Mouse (Mus musculus): ENCODE measurements around the gene Acr. TPM values are rescaled to one million over a fixed set of nuclear protein-coding genes. Genes with fewer than 3 reads are reported as not detected.
A peak's percentile ranks its signal among the peaks of the same experiment; 100 is the strongest.

Acr gene
- polyA plus RNA-seq, 1 experiment from 2014 or later, result not detected

DNA sequence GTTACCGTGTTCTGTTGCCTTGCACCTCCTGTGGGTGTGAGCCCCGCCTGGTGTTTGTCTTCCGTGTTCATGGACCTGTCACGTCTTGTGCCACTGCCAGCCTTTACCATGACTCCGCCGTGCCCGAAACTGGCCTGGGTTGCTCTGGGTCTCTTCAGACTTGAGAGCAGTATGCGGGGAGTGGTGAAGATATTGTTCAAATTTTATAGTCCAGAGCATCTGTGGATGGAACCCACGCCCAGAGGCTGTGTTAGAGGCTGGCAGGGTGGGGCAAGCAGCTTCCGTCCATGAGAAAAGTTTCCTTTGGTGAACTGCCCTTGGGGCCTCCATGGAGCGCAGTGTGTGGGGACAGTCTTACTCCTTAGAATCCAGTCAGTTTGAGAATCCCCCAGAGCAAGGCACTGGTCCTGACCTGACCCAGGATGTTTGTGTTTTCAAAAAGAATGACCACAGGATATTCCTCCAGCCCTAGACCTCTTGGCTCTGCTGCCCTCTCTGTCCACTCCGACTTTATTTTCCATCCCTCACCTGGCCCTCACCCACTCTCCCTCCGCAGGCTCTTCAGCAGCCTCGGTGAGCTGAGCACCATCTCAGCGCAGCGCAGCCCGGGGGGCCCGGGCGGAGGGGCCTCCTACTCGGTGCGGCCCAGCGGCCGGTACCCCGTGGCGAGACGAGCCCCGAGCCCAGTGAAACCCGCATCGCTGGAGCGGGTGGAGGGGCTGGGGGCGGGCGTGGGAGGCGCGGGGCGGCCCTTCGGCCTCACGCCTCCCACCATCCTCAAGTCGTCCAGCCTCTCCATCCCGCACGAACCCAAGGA lies 10.7 kb upstream of the Acr start:
- H3K27me3 ChIP-seq (ENCODE audit: control insufficient read depth, insufficient read depth, low read length), result peaks cover 15% of the 10 kb centered on the region
- WGBS, result 20% methylated on average over 38 of the region's 40 CpGs
- peak; percentile 39; the same call in 1 of the 2 replicates for ATAC-seq (ENCODE audit: insufficient read depth, low FRiP score)
- H3K36me3 ChIP-seq (ENCODE audit: control insufficient read depth, insufficient read depth, low read length), result no peaks in the 10 kb centered on the region
- peak overlapping the region; percentile 32 for H3K4me3 ChIP-seq (replicated peaks; ENCODE audit: low read length)
- H3K9ac ChIP-seq (ENCODE audit: low read length), result peak overlapping the region; percentile 46
- H3K4me1 ChIP-seq (ENCODE audit: control insufficient read depth, insufficient read depth, low read length), result peaks cover 13% of the 10 kb centered on the region
- peak overlapping the region; percentile 54 for H3K4me2 ChIP-seq (ENCODE audit: low read depth, low read length)
- no peaks in the 10 kb centered on the region for H3K9me3 ChIP-seq (replicated peaks; ENCODE audit: control insufficient read depth, low read length)
- peak overlapping the region; percentile 52; the same call in 1 of the 2 replicates for H3K27ac ChIP-seq (ENCODE audit: low read length)

DNA sequence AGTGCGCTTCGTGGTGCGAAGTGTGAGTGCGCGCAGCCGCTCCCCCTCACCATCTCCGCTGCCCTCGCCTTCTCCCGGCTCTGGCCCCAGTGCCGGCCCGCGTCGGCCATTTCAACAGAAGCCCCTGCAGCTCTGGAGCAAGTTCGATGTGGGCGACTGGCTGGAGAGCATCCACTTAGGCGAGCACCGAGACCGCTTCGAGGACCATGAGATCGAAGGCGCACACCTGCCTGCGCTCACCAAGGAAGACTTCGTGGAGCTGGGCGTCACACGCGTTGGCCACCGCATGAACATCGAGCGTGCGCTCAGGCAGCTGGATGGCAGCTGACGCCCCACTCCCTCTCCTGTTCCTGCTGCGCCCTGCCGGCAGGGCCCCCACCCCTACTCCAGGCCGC lies 10.1 kb upstream of the Acr start:
- H3K27ac ChIP-seq (ENCODE audit: low read length), result no peak overlapping the region
- peak overlapping the region; percentile 46; the same call in 1 of the 2 replicates for H3K9ac ChIP-seq (ENCODE audit: low read length)
- H3K27me3 ChIP-seq (ENCODE audit: control insufficient read depth, insufficient read depth, low read length), result peaks cover 15% of the 10 kb centered on the region
- H3K4me1 ChIP-seq (ENCODE audit: control insufficient read depth, insufficient read depth, low read length), result peaks cover 13% of the 10 kb centered on the region
- no peaks in the 10 kb centered on the region for H3K36me3 ChIP-seq (ENCODE audit: control insufficient read depth, insufficient read depth, low read length)
- ATAC-seq (ENCODE audit: insufficient read depth, low FRiP score), result no peak
- peak overlapping the region; percentile 54 for H3K4me2 ChIP-seq (ENCODE audit: low read depth, low read length)
- H3K4me3 ChIP-seq (replicated peaks; ENCODE audit: low read length), result peak overlapping the region; percentile 32
- H3K9me3 ChIP-seq (replicated peaks; ENCODE audit: control insufficient read depth, low read length), result no peaks in the 10 kb centered on the region
- 21% methylated on average over 33 of the region's 34 CpGs for WGBS

DNA sequence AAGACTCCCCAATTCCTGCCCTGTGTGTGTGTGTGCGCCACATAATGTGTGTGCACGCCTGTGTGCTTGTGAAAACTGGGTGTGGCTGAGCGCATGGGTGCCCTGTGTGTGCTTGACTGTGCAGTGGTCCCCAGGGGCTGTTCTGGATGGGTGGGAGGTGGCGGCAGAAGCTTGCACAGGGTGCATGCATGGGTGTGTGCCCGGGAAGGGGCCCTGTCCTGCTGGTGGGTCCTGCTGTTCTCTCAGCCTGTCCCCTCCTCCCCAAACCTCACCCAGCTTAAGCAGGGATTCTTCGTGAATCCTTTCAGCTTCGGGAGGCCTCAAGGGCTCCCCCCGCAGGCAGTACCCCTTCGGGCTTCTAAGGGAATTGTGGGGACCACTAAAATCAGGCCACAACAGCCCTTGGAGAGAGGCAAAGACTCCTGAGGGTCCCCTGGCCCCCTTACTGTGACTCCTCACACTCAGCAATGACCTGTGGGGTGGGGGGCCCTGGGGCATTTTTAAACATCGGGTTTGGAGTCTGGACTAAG lies 8.9 kb upstream of the Acr start:
- Histone ChIP-seq H3K27me3 (ENCODE audit: control insufficient read depth, insufficient read depth, low read length) (peaks cover 15% of the 10 kb centered on the region), H3K4me1 (ENCODE audit: control insufficient read depth, insufficient read depth, low read length) (peaks cover 13% of the 10 kb centered on the region), H3K4me3 (replicated peaks; ENCODE audit: low read length) (no peak overlapping the region), H3K27ac (ENCODE audit: low read length) (no peak overlapping the region), H3K9ac (ENCODE audit: low read length) (no peak overlapping the region), H3K4me2 (ENCODE audit: low read depth, low read length) (no peak overlapping the region), H3K9me3 (replicated peaks; ENCODE audit: control insufficient read depth, low read length) (no peaks in the 10 kb centered on the region), H3K36me3 (ENCODE audit: control insufficient read depth, insufficient read depth, low read length) (no peaks in the 10 kb centered on the region)
- 52% methylated on average over 10 of the region's 10 CpGs for WGBS
- no peak for ATAC-seq (ENCODE audit: insufficient read depth, low FRiP score)

DNA sequence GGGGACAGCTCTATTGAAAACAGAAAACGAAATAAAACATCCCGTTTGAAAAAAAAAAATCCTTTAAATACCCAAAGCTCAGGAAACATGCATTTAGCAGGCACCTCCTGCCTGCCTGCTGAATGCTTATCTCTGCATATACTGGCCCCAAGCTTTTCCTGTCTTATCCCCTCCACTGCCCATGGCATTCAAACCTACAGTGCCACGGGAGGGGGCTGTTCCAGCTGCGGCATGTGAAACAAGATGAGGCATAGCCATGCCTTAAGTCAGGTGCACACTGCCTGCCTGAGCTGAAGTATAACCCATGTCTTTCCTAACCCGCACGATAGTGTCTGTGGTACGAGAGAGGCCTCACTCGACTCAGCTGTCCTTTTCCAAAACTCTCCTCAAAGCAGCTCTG lies 4.0 kb downstream of the Acr start:
- WGBS, result 66% methylated on average over 8 of the region's 8 CpGs
- H3K4me2 ChIP-seq (ENCODE audit: low read depth, low read length), result no peak overlapping the region

DNA sequence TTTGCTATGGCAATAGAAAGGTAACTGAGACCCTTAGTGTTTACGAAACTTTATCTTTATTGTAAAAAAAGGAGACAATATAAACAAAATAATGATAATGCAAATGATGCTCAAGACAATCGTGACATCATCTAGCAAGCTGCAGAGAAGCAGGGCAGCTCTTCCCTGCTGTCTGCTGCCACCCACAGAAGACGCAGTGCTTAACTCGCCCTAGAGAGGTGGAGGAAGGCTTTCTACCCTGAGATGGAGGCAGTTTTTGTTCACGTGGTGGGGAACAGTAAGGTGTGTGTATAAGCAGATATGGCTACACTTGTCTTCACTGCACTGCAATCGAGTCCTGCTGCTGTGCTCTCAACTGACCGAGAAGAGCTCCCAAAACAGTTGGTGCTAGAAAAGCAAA lies 14.4 kb downstream of the Acr start:
- no peaks in the 10 kb centered on the region for H3K36me3 ChIP-seq (ENCODE audit: control insufficient read depth, insufficient read depth, low read length)
- H3K9ac ChIP-seq (ENCODE audit: low read length), result no peak overlapping the region
- H3K27ac ChIP-seq (ENCODE audit: low read length), result no peak overlapping the region
- no peaks in the 10 kb centered on the region for H3K9me3 ChIP-seq (replicated peaks; ENCODE audit: control insufficient read depth, low read length)
- ATAC-seq (ENCODE audit: insufficient read depth, low FRiP score), result no peak
- no peaks in the 10 kb centered on the region for H3K27me3 ChIP-seq (ENCODE audit: control insufficient read depth, insufficient read depth, low read length)
- H3K4me1 ChIP-seq (ENCODE audit: control insufficient read depth, insufficient read depth, low read length), result no peaks in the 10 kb centered on the region
- no peak overlapping the region for H3K4me2 ChIP-seq (ENCODE audit: low read depth, low read length)
- H3K4me3 ChIP-seq (replicated peaks; ENCODE audit: low read length), result no peak overlapping the region
- 86% methylated on average over 7 of the region's 7 CpGs for WGBS

More for the DNA sequence above, 4.0 kb downstream of the Acr start:
- Histone ChIP-seq H3K4me3 (replicated peaks; ENCODE audit: low read length) (no peak overlapping the region), H3K27ac (ENCODE audit: low read length) (no peak overlapping the region), H3K9me3 (replicated peaks; ENCODE audit: control insufficient read depth, low read length) (no peaks in the 10 kb centered on the region), H3K4me1 (ENCODE audit: control insufficient read depth, insufficient read depth, low read length) (no peaks in the 10 kb centered on the region), H3K9ac (ENCODE audit: low read length) (no peak overlapping the region), H3K27me3 (ENCODE audit: control insufficient read depth, insufficient read depth, low read length) (no peaks in the 10 kb centered on the region), H3K36me3 (ENCODE audit: control insufficient read depth, insufficient read depth, low read length) (no peaks in the 10 kb centered on the region)
- ATAC-seq (ENCODE audit: insufficient read depth, low FRiP score), result no peak

DNA sequence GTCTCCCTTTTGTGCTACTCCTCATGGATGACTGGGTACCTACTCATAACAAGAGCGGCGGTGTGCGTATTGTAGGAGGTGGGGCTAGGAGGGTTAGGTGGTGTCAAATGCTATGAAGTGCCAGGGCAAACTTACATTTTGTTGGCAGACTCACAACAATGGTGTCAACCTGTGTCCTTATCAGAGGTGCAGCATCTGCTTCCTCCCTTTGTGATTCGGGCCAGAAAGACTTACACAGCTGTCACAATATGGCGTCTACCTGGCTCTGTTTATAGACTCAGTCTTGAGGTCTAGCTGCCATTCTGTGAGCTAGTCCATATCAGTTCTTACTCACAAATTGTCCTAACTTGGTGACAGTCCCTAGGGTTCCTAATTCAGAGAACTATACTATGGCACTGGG lies 17.0 kb downstream of the Acr start:
- Histone ChIP-seq H3K4me3 (replicated peaks; ENCODE audit: low read length) (no peak overlapping the region), H3K9me3 (replicated peaks; ENCODE audit: control insufficient read depth, low read length) (no peaks in the 10 kb centered on the region), H3K4me1 (ENCODE audit: control insufficient read depth, insufficient read depth, low read length) (no peaks in the 10 kb centered on the region), H3K36me3 (ENCODE audit: control insufficient read depth, insufficient read depth, low read length) (0 out of 2 replicates have a peak, but pooled peaks cover 4% of the 10 kb centered on the region), H3K4me2 (ENCODE audit: low read depth, low read length) (no peak overlapping the region), H3K9ac (ENCODE audit: low read length) (no peak overlapping the region), H3K27me3 (ENCODE audit: control insufficient read depth, insufficient read depth, low read length) (no peaks in the 10 kb centered on the region), H3K27ac (ENCODE audit: low read length) (no peak overlapping the region)
- ATAC-seq (ENCODE audit: insufficient read depth, low FRiP score), result no peak
- 83% methylated on average over 5 of the region's 5 CpGs for WGBS

DNA sequence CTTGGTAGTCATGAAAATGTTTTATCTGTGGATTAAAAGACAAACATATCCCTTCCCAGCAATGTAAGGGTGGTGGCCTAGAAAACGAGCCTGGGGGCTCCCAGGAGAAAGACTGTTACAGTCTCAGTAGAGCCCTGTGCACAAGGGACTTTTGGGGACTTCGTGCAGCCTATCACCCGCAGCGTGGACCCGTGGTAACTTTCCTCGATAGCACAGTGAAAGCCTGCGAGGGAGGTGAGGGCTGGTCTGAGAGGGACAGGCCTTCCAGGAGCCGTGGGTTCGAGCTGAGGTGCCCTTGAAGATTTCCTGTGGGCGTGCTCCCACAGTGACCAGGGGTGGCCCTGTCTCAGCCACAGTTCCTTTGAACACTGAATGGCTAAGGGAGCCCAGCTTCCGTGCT lies 17.5 kb downstream of the Acr start:
- no peak for ATAC-seq (ENCODE audit: insufficient read depth, low FRiP score)
- Histone ChIP-seq H3K27ac (ENCODE audit: low read length) (no peak overlapping the region), H3K27me3 (ENCODE audit: control insufficient read depth, insufficient read depth, low read length) (no peaks in the 10 kb centered on the region), H3K4me2 (ENCODE audit: low read depth, low read length) (no peak overlapping the region), H3K4me3 (replicated peaks; ENCODE audit: low read length) (no peak overlapping the region), H3K4me1 (ENCODE audit: control insufficient read depth, insufficient read depth, low read length) (no peaks in the 10 kb centered on the region), H3K9me3 (replicated peaks; ENCODE audit: control insufficient read depth, low read length) (no peaks in the 10 kb centered on the region), H3K9ac (ENCODE audit: low read length) (no peak overlapping the region), H3K36me3 (ENCODE audit: control insufficient read depth, insufficient read depth, low read length) (0 out of 2 replicates have a peak, but pooled peaks cover 4% of the 10 kb centered on the region)
- 88% methylated on average over 11 of the region's 11 CpGs for WGBS

DNA sequence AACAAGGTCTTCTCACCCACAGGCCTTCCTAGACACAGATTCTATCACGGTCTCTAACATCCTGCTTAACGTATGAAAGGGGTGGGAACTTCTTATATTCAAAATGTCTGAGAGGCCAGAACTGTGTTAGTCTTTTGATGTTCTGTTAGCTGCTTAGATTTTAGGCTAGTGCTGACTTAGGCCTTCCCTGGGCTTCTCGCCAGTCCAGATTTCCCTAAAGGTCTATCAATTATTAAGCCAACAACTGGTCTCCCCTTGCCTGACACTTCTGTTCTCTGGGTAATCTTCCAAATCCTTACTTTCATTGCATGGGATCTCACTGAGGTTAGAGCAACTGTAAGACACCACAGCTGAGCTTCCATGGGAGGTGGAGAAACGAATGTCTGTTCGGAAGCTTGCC lies 21.0 kb downstream of the Acr start:
- no peak overlapping the region for H3K4me3 ChIP-seq (replicated peaks; ENCODE audit: low read length)
- no peak for ATAC-seq (ENCODE audit: insufficient read depth, low FRiP score)
- H3K4me2 ChIP-seq (ENCODE audit: low read depth, low read length), result no peak overlapping the region
- H3K9me3 ChIP-seq (replicated peaks; ENCODE audit: control insufficient read depth, low read length), result no peaks in the 10 kb centered on the region
- 80% methylated on average over 5 of the region's 5 CpGs for WGBS
- no peaks in the 10 kb centered on the region for H3K27me3 ChIP-seq (ENCODE audit: control insufficient read depth, insufficient read depth, low read length)
- H3K27ac ChIP-seq (ENCODE audit: low read length), result no peak overlapping the region
- 0 out of 2 replicates have a peak, but pooled peaks cover 4% of the 10 kb centered on the region for H3K36me3 ChIP-seq (ENCODE audit: control insufficient read depth, insufficient read depth, low read length)
- no peaks in the 10 kb centered on the region for H3K4me1 ChIP-seq (ENCODE audit: control insufficient read depth, insufficient read depth, low read length)
- H3K9ac ChIP-seq (ENCODE audit: low read length), result no peak overlapping the region

DNA sequence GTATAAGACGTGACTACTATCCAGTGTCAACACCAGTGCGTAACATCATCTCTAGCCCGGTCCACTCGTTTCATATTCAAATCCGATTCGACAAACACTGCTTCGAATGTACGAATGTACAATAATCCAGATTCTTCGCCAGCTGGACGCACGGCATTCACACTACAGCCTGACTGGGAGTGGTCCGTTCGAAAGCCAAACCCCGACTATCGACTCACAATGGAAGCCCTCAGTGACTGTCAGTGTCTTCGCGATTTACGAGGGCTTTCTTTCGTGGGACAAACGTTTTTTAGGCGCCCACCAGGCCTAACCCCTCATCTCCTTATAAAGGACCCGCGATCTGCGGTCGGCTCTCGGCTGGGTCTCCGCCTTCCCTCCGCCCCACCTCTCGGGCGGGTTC lies 23.2 kb downstream of the Acr start:
- peak; percentile 25; the same call in 1 of the 2 replicates for ATAC-seq (ENCODE audit: insufficient read depth, low FRiP score)
- Histone ChIP-seq H3K27ac (ENCODE audit: low read length) (no peak overlapping the region), H3K4me2 (ENCODE audit: low read depth, low read length) (peak overlapping the region; percentile 88), H3K9ac (ENCODE audit: low read length) (peak overlapping the region; percentile 83), H3K36me3 (ENCODE audit: control insufficient read depth, insufficient read depth, low read length) (0 out of 2 replicates have a peak, but pooled peaks cover 4% of the 10 kb centered on the region), H3K9me3 (replicated peaks; ENCODE audit: control insufficient read depth, low read length) (no peaks in the 10 kb centered on the region), H3K4me3 (replicated peaks; ENCODE audit: low read length) (peak overlapping the region; percentile 77), H3K4me1 (ENCODE audit: control insufficient read depth, insufficient read depth, low read length) (no peaks in the 10 kb centered on the region), H3K27me3 (ENCODE audit: control insufficient read depth, insufficient read depth, low read length) (no peaks in the 10 kb centered on the region)
- 1% methylated on average over 30 of the region's 30 CpGs for WGBS

Measured in stomach, embryonic 16.5 days (tissue).